12 mouse cellular contexts compared by ENCODE assay signal in genomic region chr9:111009763-111010162, GRCm38 (mm10).
"Had no signal": no experiment of that assay in that cellular context is flagged by ENCODE, and none has a peak within 500 bp of the region (broad histone marks: within the 10 kb centered on the region; RNA-seq: fewer than 3 reads in every experiment).

No protein-coding gene starts in this region.

- DNase-seq: liver, postnatal 0 days; lung, adult 2 months; lung, postnatal 14 days; lung, postnatal 36 days; midbrain, embryonic 14.5 days; retina, postnatal 1 day; right cerebral cortex, postnatal 14 days; thymus, adult 2 months; thymus, postnatal 14 days; thymus, postnatal 36 days had no signal

- ATAC-seq: liver, postnatal 0 days; lung, postnatal 0 days; midbrain, embryonic 16.5 days had no signal
